Mouse (Mus musculus) liver, postnatal 0 days (tissue): ENCODE data around the gene Lrrc9.

Experiments used
- CTCF ChIP-seq: sonication (generic); IDR thresholded peaks from 2 replicates; pipeline ENCODE4 v1.5.1; 2016; ENCODE audit warnings: antibody characterized with exemption, low read depth
- EP300 ChIP-seq: IDR thresholded peaks from 2 replicates; pipeline ENCODE4 v1.6.1; 2016; ENCODE audit warnings: antibody characterized with exemption, low read depth, mild to moderate bottlenecking

- no peak for TF ChIP-seq EP300
- TF ChIP-seq CTCF: no peak
Observed at GRCm38 (mm10) chr12:72476773-72477450, 35.2 kb downstream of the Lrrc9 start.
